Mouse (Mus musculus) brain, adult 10 weeks (tissue): ENCODE measurements around the gene Mtfp1. TPM values are rescaled to one million over a fixed set of nuclear protein-coding genes. Genes with fewer than 3 reads are reported as not detected.

ENCODE experiments used
- polyA plus RNA-seq: library from polyadenylated mRNA; stranded (reverse); fragments of 350-450 nt; fragmentation: Illumina TruSeq; extraction: RNeasy Lipid Tissue Mini Kit (QIAGEN cat#74804); gene quantifications from one replicate; pipeline ENCODE4 v1.2.3, GENCODE M21; 2015; ENCODE audit warnings: low read depth, low replicate concordance

Mtfp1 gene
- 122 TPM for polyA plus RNA-seq

GRCm38 (mm10) chr11:4095171-4096053 is at the start of gene Mtfp1:
Gene Mtfp1 (minus strand): TSS chr11:4095445.

GRCm38 (mm10) chr11:4134986-4135935 is 40.0 kb upstream of the Mtfp1 start, which contains the start of gene Rnf215:
Gene Rnf215 (plus strand): TSS chr11:4135202.

GRCm38 (mm10) chr11:4122742-4123579 is 27.7 kb upstream of the Mtfp1 start, which contains the start of gene Sec14l2:
Gene Sec14l2 (minus strand): TSS chr11:4123415.

GRCm38 (mm10) chr11:4064627-4065122 is 30.6 kb downstream of the Mtfp1 start, which contains the start of gene Sec14l3:
Gene Sec14l3 (plus strand): TSS chr11:4064841.

Other genes with a start within 250 kb of the Mtfp1 start
- gene Osbp2, start 231.5 kb downstream of the Mtfp1 start, polyA plus RNA-seq, result 82.7 TPM
- gene 4921536K21Rik, start 200.3 kb downstream of the Mtfp1 start, polyA plus RNA-seq, result 0.61 TPM
- 13.6 TPM for gene Dusp18, start 200.2 kb downstream of the Mtfp1 start, polyA plus RNA-seq
- 16.5 TPM for gene Slc35e4, start 180.8 kb downstream of the Mtfp1 start, polyA plus RNA-seq
- 23.1 TPM for gene Tcn2, start 163.3 kb downstream of the Mtfp1 start, polyA plus RNA-seq
- 37.4 TPM for gene Pes1, start 131.5 kb downstream of the Mtfp1 start, polyA plus RNA-seq
- not detected for gene 4930556J24Rik, start 118.7 kb downstream of the Mtfp1 start, polyA plus RNA-seq
- gene Gal3st1, start 111.8 kb downstream of the Mtfp1 start, polyA plus RNA-seq, result 15.2 TPM
- gene Sec14l4, start 64.0 kb downstream of the Mtfp1 start, polyA plus RNA-seq, result 1.8 TPM
- gene Sec14l3, start 30.6 kb downstream of the Mtfp1 start, polyA plus RNA-seq, result 0.80 TPM
- gene Sec14l2, start 28.0 kb upstream of the Mtfp1 start, polyA plus RNA-seq, result 44.6 TPM
- 32.2 TPM for gene Rnf215, start 39.8 kb upstream of the Mtfp1 start, polyA plus RNA-seq
- 15.1 TPM for gene Ccdc157, start 64.8 kb upstream of the Mtfp1 start, polyA plus RNA-seq
- gene Sf3a1, start 64.9 kb upstream of the Mtfp1 start, polyA plus RNA-seq, result 38.7 TPM
- 30.6 TPM for gene Tbc1d10a, start 91.3 kb upstream of the Mtfp1 start, polyA plus RNA-seq
- 4.5 TPM for gene Castor1, start 122.8 kb upstream of the Mtfp1 start, polyA plus RNA-seq
- not detected for gene Osm, start 141.0 kb upstream of the Mtfp1 start, polyA plus RNA-seq
- gene Lif, start 162.1 kb upstream of the Mtfp1 start, polyA plus RNA-seq, result 0.37 TPM